Mouse (Mus musculus) cortical plate, adult 2 months (tissue): ENCODE results near the gene Fbxo28.

ENCODE experiments used
- CTCF ChIP-seq: fragments of 200-500 bp; IDR thresholded peaks from 2 replicates; pipeline ENCODE4 v1.5.1; 2011; ENCODE audit warnings: mild to moderate bottlenecking, control low read depth, low read length; ENCODE audit not compliant: insufficient read depth; ENCODE audit errors: extremely low read depth
- POLR2A ChIP-seq: fragments of 200-500 bp; IDR thresholded peaks from 2 replicates; pipeline ENCODE4 v1.6.1; 2011; ENCODE audit warnings: mild to moderate bottlenecking, low read length, control low read depth; ENCODE audit not compliant: insufficient read depth; ENCODE audit errors: extremely low read depth

DNA sequence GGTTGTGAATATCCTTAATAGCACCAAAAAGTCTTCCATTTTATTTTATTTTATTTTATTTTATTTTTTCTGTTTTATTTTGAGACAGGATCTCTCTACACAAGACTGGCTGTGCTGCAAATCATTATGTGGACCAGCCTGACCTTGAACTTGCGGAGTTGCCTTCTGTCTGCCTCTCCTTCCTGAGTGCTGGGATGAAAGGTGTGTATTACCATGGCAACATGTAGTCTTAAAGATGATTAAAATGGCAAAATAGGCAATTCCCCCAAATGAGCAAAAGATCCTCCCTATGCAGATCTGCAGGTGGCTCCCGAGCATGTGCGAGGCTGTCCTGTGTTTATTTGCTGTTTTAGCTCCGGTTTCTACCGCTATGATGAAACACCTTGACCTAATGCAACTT, 43.6 kb downstream of the Fbxo28 start:
- TF ChIP-seq CTCF (no peak), POLR2A (no peak)
